Mouse (Mus musculus): ENCODE measurements around the gene Mtmr14. TPM values are rescaled to one million over a fixed set of nuclear protein-coding genes. Genes with fewer than 3 reads are reported as not detected.

Gene Mtmr14
- polyA plus RNA-seq, 1 experiment from 2014 or later = 43.6 TPM

- ATAC-seq (no peak), DNase-seq (ENCODE audit: low spot score) (no peak)
- Histone ChIP-seq H3K4me1 (ENCODE audit: control insufficient read depth, insufficient read depth, low read length) (no peaks in the 10 kb centered on the region), H3K9me3 (replicated peaks; ENCODE audit: control insufficient read depth, low read length) (no peaks in the 10 kb centered on the region), H3K9ac (ENCODE audit: low read length) (no peak overlapping the region), H3K4me2 (ENCODE audit: low read length) (no peak overlapping the region), H3K36me3 (ENCODE audit: control insufficient read depth, insufficient read depth, low read length) (peaks cover 95% of the 10 kb centered on the region), H3K27me3 (replicated peaks; ENCODE audit: control insufficient read depth, insufficient read depth, low read length) (no peaks in the 10 kb centered on the region), H3K4me3 (ENCODE audit: low read depth, low read length) (no peak overlapping the region), H3K27ac (ENCODE audit: low read depth, low read length) (no peak overlapping the region)
- 96% methylated on average over 8 of the region's 8 CpGs for WGBS
These were observed 26.8 kb downstream of the Mtmr14 start for GRCm38 (mm10) chr6:113264429-113264828.

- 89% methylated on average over 7 of the region's 7 CpGs for WGBS
- Histone ChIP-seq H3K27ac (ENCODE audit: low read depth, low read length) (no peak overlapping the region), H3K4me2 (ENCODE audit: low read length) (no peak overlapping the region), H3K4me1 (ENCODE audit: control insufficient read depth, insufficient read depth, low read length) (no peaks in the 10 kb centered on the region), H3K9ac (ENCODE audit: low read length) (no peak overlapping the region), H3K36me3 (ENCODE audit: control insufficient read depth, insufficient read depth, low read length) (peaks cover 95% of the 10 kb centered on the region), H3K4me3 (ENCODE audit: low read depth, low read length) (no peak overlapping the region), H3K27me3 (replicated peaks; ENCODE audit: control insufficient read depth, insufficient read depth, low read length) (no peaks in the 10 kb centered on the region), H3K9me3 (replicated peaks; ENCODE audit: control insufficient read depth, low read length) (no peaks in the 10 kb centered on the region)
- ATAC-seq = no peak
- DNase-seq (ENCODE audit: low spot score) = no peak
These were observed 29.5 kb downstream of the Mtmr14 start for GRCm38 (mm10) chr6:113266996-113267655.

- WGBS = 89% methylated on average over 1 of the region's 1 CpGs
These were observed 30.3 kb downstream of the Mtmr14 start for GRCm38 (mm10) chr6:113267988-113268387.

GRCm38 (mm10) chr6:113272365-113272764 lies 34.7 kb downstream of the Mtmr14 start:
- H3K27ac ChIP-seq (ENCODE audit: low read depth, low read length) = no peak overlapping the region
- no peak overlapping the region for H3K9ac ChIP-seq (ENCODE audit: low read length)
- no peaks in the 10 kb centered on the region for H3K27me3 ChIP-seq (replicated peaks; ENCODE audit: control insufficient read depth, insufficient read depth, low read length)
- no peaks in the 10 kb centered on the region for H3K9me3 ChIP-seq (replicated peaks; ENCODE audit: control insufficient read depth, low read length)
- ATAC-seq = no peak
- no peak overlapping the region for H3K4me2 ChIP-seq (ENCODE audit: low read length)
- DNase-seq (ENCODE audit: low spot score) = no peak
- H3K4me1 ChIP-seq (ENCODE audit: control insufficient read depth, insufficient read depth, low read length) = no peaks in the 10 kb centered on the region
- H3K4me3 ChIP-seq (ENCODE audit: low read depth, low read length) = no peak overlapping the region
- WGBS = 79% methylated on average over 3 of the region's 3 CpGs
- peaks cover 78% of the 10 kb centered on the region for H3K36me3 ChIP-seq (ENCODE audit: control insufficient read depth, insufficient read depth, low read length)

More at GRCm38 (mm10) chr6:113267988-113268387, 30.3 kb downstream of the Mtmr14 start:
- Histone ChIP-seq H3K4me3 (ENCODE audit: low read depth, low read length) (no peak overlapping the region), H3K36me3 (ENCODE audit: control insufficient read depth, insufficient read depth, low read length) (peaks cover 95% of the 10 kb centered on the region), H3K4me1 (ENCODE audit: control insufficient read depth, insufficient read depth, low read length) (no peaks in the 10 kb centered on the region), H3K9me3 (replicated peaks; ENCODE audit: control insufficient read depth, low read length) (no peaks in the 10 kb centered on the region), H3K4me2 (ENCODE audit: low read length) (no peak overlapping the region), H3K27ac (ENCODE audit: low read depth, low read length) (no peak overlapping the region), H3K9ac (ENCODE audit: low read length) (no peak overlapping the region), H3K27me3 (replicated peaks; ENCODE audit: control insufficient read depth, insufficient read depth, low read length) (no peaks in the 10 kb centered on the region)
- DNase-seq (ENCODE audit: low spot score) = no peak
- no peak for ATAC-seq

- no peak overlapping the region for H3K9ac ChIP-seq (ENCODE audit: low read length)
- no peak overlapping the region for H3K4me2 ChIP-seq (ENCODE audit: low read length)
- no peak overlapping the region for H3K4me3 ChIP-seq (ENCODE audit: low read depth, low read length)
- no peak overlapping the region for H3K27ac ChIP-seq (ENCODE audit: low read depth, low read length)
- H3K27me3 ChIP-seq (replicated peaks; ENCODE audit: control insufficient read depth, insufficient read depth, low read length) = peaks cover 4% of the 10 kb centered on the region
- peaks cover 58% of the 10 kb centered on the region for H3K36me3 ChIP-seq (ENCODE audit: control insufficient read depth, insufficient read depth, low read length)
- WGBS = 78% methylated on average over 4 of the region's 4 CpGs
- DNase-seq (ENCODE audit: low spot score) = no peak
- H3K4me1 ChIP-seq (ENCODE audit: control insufficient read depth, insufficient read depth, low read length) = no peaks in the 10 kb centered on the region
- no peak for ATAC-seq
- H3K9me3 ChIP-seq (replicated peaks; ENCODE audit: control insufficient read depth, low read length) = no peaks in the 10 kb centered on the region
These were observed 39.2 kb downstream of the Mtmr14 start for GRCm38 (mm10) chr6:113276846-113277245.

GRCm38 (mm10) chr6:113281676-113282075 lies 44.0 kb downstream of the Mtmr14 start:
- H3K9me3 ChIP-seq (replicated peaks; ENCODE audit: control insufficient read depth, low read length) = no peaks in the 10 kb centered on the region
- DNase-seq (ENCODE audit: low spot score) = no peak
- no peak overlapping the region for H3K9ac ChIP-seq (ENCODE audit: low read length)
- H3K4me2 ChIP-seq (ENCODE audit: low read length) = peak overlapping the region; percentile 50; the same call in 1 of the 2 replicates
- peaks cover 5% of the 10 kb centered on the region; the same call in 1 of the 2 replicates for H3K4me1 ChIP-seq (ENCODE audit: control insufficient read depth, insufficient read depth, low read length)
- peaks cover 28% of the 10 kb centered on the region for H3K36me3 ChIP-seq (ENCODE audit: control insufficient read depth, insufficient read depth, low read length)
- H3K27me3 ChIP-seq (replicated peaks; ENCODE audit: control insufficient read depth, insufficient read depth, low read length) = peaks cover 32% of the 10 kb centered on the region
- no peak overlapping the region for H3K27ac ChIP-seq (ENCODE audit: low read depth, low read length)
- no peak overlapping the region for H3K4me3 ChIP-seq (ENCODE audit: low read depth, low read length)
- 0 out of 2 replicates have a peak, but pooled peaks have one; percentile 24 for ATAC-seq
- WGBS = 66% methylated on average over 6 of the region's 6 CpGs

GRCm38 (mm10) chr6:113282101-113282802 lies 44.6 kb downstream of the Mtmr14 start, which contains the start of gene Cpne9:
Gene Cpne9, plus strand, starts transcription at chr6:113282307.
- peaks cover 24% of the 10 kb centered on the region for H3K36me3 ChIP-seq (ENCODE audit: control insufficient read depth, insufficient read depth, low read length)
- 2% methylated on average over 37 of the region's 37 CpGs for WGBS
- H3K4me1 ChIP-seq (ENCODE audit: control insufficient read depth, insufficient read depth, low read length) = peaks cover 5% of the 10 kb centered on the region; the same call in 1 of the 2 replicates
- ATAC-seq = peak; percentile 77
- peak within 1 kb of the TSS; percentile 25 for H3K4me3 ChIP-seq (ENCODE audit: low read depth, low read length)
- H3K27ac ChIP-seq (ENCODE audit: low read depth, low read length) = no peak within 1 kb of the TSS
- peak within 1 kb of the TSS; percentile 50 for H3K4me2 ChIP-seq (ENCODE audit: low read length)
- no peaks in the 10 kb centered on the region for H3K9me3 ChIP-seq (replicated peaks; ENCODE audit: control insufficient read depth, low read length)
- peak; percentile 39 for DNase-seq (ENCODE audit: low spot score)
- H3K9ac ChIP-seq (ENCODE audit: low read length) = peak within 1 kb of the TSS; percentile 46; the same call in 1 of the 2 replicates
- peaks cover 32% of the 10 kb centered on the region for H3K27me3 ChIP-seq (replicated peaks; ENCODE audit: control insufficient read depth, insufficient read depth, low read length)

- Histone ChIP-seq H3K4me2 (ENCODE audit: low read length) (peak overlapping the region; percentile 50), H3K4me3 (ENCODE audit: low read depth, low read length) (peak overlapping the region; percentile 16; the same call in 1 of the 2 replicates), H3K27me3 (replicated peaks; ENCODE audit: control insufficient read depth, insufficient read depth, low read length) (peaks cover 32% of the 10 kb centered on the region), H3K4me1 (ENCODE audit: control insufficient read depth, insufficient read depth, low read length) (peaks cover 5% of the 10 kb centered on the region; the same call in 1 of the 2 replicates), H3K36me3 (ENCODE audit: control insufficient read depth, insufficient read depth, low read length) (peaks cover 18% of the 10 kb centered on the region), H3K9me3 (replicated peaks; ENCODE audit: control insufficient read depth, low read length) (no peaks in the 10 kb centered on the region), H3K9ac (ENCODE audit: low read length) (no peak overlapping the region), H3K27ac (ENCODE audit: low read depth, low read length) (no peak overlapping the region)
- under 1% methylated on average over 22 of the region's 22 CpGs for WGBS
- ATAC-seq (peak; percentile 27), DNase-seq (ENCODE audit: low spot score) (no peak)
These were observed 45.3 kb downstream of the Mtmr14 start for GRCm38 (mm10) chr6:113282969-113283368.

- no peak for ATAC-seq
- Histone ChIP-seq H3K36me3 (ENCODE audit: control insufficient read depth, insufficient read depth, low read length) (peaks cover 13% of the 10 kb centered on the region; the same call in 1 of the 2 replicates), H3K4me1 (ENCODE audit: control insufficient read depth, insufficient read depth, low read length) (peaks cover 5% of the 10 kb centered on the region; the same call in 1 of the 2 replicates), H3K9ac (ENCODE audit: low read length) (no peak overlapping the region), H3K9me3 (replicated peaks; ENCODE audit: control insufficient read depth, low read length) (no peaks in the 10 kb centered on the region), H3K27ac (ENCODE audit: low read depth, low read length) (no peak overlapping the region), H3K4me3 (ENCODE audit: low read depth, low read length) (no peak overlapping the region), H3K27me3 (replicated peaks; ENCODE audit: control insufficient read depth, insufficient read depth, low read length) (peaks cover 32% of the 10 kb centered on the region), H3K4me2 (ENCODE audit: low read length) (no peak overlapping the region)
- DNase-seq (ENCODE audit: low spot score) = no peak
- WGBS = 2% methylated on average over 6 of the region's 6 CpGs
These were observed 45.9 kb downstream of the Mtmr14 start for GRCm38 (mm10) chr6:113283500-113283899.
